Mouse (Mus musculus): ENCODE data around the gene Ssxb9. TPM values are rescaled to one million over a fixed set of nuclear protein-coding genes. Genes with fewer than 3 reads are reported as not detected.
"Not testable (repeated sequence)": the region's sequence is repeated elsewhere in the genome, so short reads cannot be mapped to it uniquely, and the experiment has no call there.

Ssxb9 gene
- polyA plus RNA-seq (2021) = not detected

DNA sequence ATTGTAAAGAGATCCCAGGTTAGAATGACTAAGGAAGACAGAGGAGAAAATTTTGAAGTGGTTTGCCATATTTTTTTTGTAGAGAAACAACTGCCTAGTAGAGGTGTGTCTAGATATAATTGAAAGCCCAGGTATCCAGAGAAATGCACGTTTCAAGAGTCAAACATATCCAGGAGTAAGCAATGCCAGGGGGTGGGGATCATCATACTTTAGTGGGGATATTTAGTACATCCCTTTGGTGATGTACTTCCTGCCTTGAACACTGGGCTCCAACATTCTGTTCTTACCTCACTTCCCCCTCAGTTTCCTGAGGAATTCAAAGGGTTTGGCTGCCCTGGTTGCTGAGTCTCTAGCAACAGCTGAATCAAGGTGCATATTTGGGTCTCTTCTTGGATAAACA, at the start of gene Ssxb9:
Ssxb9 (plus strand) TSS at position 301 of the 400 bp plus-strand sequence.
- H3K27me3 ChIP-seq; in situ Hi-C loops (cut with MboI; ENCODE audit: low pct_unique_long_range_greater_than_20kb); POLR2A ChIA-PET; ATAC-seq; DNase-seq (ENCODE audit: low read depth, low spot score); CTCF ChIA-PET: not testable (repeated sequence)

DNA sequence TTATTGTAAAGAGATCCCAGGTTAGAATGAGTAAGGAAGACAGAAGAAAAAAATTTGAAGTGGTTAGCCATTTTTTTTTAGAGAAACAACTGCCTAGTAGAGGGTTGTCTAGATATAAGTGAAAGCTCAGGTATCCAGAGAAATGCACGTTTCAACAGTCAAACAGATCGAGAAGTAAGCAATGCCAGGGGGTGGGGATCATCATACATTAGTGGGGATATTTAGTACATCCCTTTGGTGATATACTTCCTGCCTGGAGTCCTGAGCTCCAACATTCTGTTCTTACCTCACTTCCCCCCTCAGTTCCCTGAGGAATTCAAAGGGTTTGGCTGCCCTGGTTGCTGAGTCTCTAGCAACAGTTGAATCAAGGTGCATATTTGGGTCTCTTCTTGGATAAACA, 39.7 kb upstream of the Ssxb9 start, which contains the start of gene Ssxb10:
Ssxb10 (plus strand) TSS at position 301 of the 400 bp plus-strand sequence.
- ATAC-seq (no peak), DNase-seq (ENCODE audit: low read depth, low spot score) (no peak)
- H3K27me3 ChIP-seq = no peaks in the 10 kb centered on the region
- TF ChIP-seq CTCF (IDR thresholded peaks at IDR 0.05) = no peak
- POLR2A ChIA-PET = no interaction called here
- CTCF ChIA-PET = no interaction called here
- in situ Hi-C loops (cut with MboI; ENCODE audit: low pct_unique_long_range_greater_than_20kb) = no loop called here

DNA sequence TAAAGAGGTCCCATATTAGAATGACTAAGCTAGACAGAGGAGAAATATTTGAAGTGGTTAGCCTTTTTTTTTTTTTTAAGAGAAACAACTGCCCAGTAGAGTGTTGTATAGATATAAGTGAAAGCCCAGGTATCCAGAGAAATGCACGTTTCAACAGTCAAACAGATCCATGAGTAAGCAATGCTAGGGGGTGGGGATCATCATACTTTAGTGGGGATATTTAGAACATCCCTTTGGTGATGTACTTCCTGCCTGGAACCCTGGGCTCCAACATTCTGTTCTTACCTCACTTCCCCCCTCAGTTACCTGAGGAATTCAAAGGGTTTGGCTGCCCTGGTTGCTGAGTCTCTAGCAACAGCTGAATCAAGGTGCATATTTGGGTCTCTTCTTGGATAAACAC, 46.2 kb downstream of the Ssxb9 start, which contains the start of gene Ssxb1:
Ssxb1 (plus strand) TSS at position 301 of the 400 bp plus-strand sequence.
- POLR2A ChIA-PET, CTCF ChIA-PET: not testable (repeated sequence)

More for the DNA sequence above, 46.2 kb downstream of the Ssxb9 start, which contains the start of gene Ssxb1:
- DNase-seq (ENCODE audit: low read depth, low spot score); in situ Hi-C loops (cut with MboI; ENCODE audit: low pct_unique_long_range_greater_than_20kb); H3K27me3 ChIP-seq; ATAC-seq: not testable (repeated sequence)

Other genes starting within 250 kb of the Ssxb9 start
- gene Wdr13, start 234.1 kb upstream of the Ssxb9 start, polyA plus RNA-seq (2021) = 66.1 TPM
- gene Rbm3, start 221.1 kb upstream of the Ssxb9 start, polyA plus RNA-seq (2021) = 255 TPM
- 15.5 TPM for gene Tbc1d25, start 190.8 kb upstream of the Ssxb9 start, polyA plus RNA-seq (2021)
- gene Ebp, start 173.5 kb upstream of the Ssxb9 start, polyA plus RNA-seq (2021) = 51.1 TPM
- 13.8 TPM for gene Porcn, start 160.5 kb upstream of the Ssxb9 start, polyA plus RNA-seq (2021)
- 38.1 TPM for gene Ftsj1, start 114.6 kb upstream of the Ssxb9 start, polyA plus RNA-seq (2021)
- gene Slc38a5, start 95.8 kb upstream of the Ssxb9 start, polyA plus RNA-seq (2021) = not detected
- not detected for gene Ssxb10, start 39.6 kb upstream of the Ssxb9 start, polyA plus RNA-seq (2021)
- not detected for gene Ssxb1, start 46.3 kb downstream of the Ssxb9 start, polyA plus RNA-seq (2021)
- not detected for gene Ssxb2, start 94.7 kb downstream of the Ssxb9 start, polyA plus RNA-seq (2021)
- gene Gm14459, start 158.0 kb downstream of the Ssxb9 start, polyA plus RNA-seq (2021) = not detected
- gene Ssxb6, start 181.3 kb downstream of the Ssxb9 start, polyA plus RNA-seq (2021) = not detected
- not detected for gene Ssxb3, start 224.8 kb downstream of the Ssxb9 start, polyA plus RNA-seq (2021)

Measured in Patski (cell line).